Mouse (Mus musculus): ENCODE results near the gene Plekha4. TPM values are rescaled to one million over a fixed set of nuclear protein-coding genes. Genes with fewer than 3 reads are reported as not detected.

Plekha4 gene
- polyA plus RNA-seq, 1 experiment from 2014 or later = 2.2 TPM

DNA sequence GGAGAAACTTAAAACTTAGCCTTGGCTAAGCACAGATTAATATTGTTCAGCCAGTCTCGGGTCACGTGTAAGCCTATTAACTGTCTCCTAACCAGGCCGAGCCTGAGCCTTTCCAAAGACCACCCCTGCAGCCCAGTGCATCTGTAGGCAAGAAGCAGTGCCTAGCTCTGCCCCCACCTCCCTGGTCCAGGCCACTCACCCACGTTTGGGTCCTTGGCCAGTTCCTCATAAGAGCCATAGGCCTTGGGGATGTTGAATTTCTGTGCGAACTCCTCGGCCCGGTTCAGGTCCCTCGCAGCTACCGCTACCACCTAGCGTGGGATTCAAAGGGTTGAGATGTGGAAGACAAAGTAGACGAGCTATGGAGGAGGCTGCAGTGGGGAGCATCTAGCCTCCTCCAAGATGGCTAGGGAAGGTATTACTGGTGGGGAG is 38.3 kb upstream of the Plekha4 start:
- H3K27me3 ChIP-seq = no peaks in the 10 kb centered on the region
- no peak for ATAC-seq
- ChIA-PET POLR2A (interaction anchor here (0.6 to 0.9 kb wide), 2 partner anchors 10 kb away, joined by 3 read pairs; no protein-coding TSS in a partner anchor), CTCF (interaction anchor here (1.1 kb wide), 1 partner anchor 11 kb away, joined by 3 read pairs; no protein-coding TSS in a partner anchor)
- DNase-seq (ENCODE audit: low read depth, low spot score) = no peak
- TF ChIP-seq CTCF (IDR thresholded peaks at IDR 0.05) = no peak
- in situ Hi-C loops (cut with MboI; ENCODE audit: low pct_unique_long_range_greater_than_20kb) = no loop called here

DNA sequence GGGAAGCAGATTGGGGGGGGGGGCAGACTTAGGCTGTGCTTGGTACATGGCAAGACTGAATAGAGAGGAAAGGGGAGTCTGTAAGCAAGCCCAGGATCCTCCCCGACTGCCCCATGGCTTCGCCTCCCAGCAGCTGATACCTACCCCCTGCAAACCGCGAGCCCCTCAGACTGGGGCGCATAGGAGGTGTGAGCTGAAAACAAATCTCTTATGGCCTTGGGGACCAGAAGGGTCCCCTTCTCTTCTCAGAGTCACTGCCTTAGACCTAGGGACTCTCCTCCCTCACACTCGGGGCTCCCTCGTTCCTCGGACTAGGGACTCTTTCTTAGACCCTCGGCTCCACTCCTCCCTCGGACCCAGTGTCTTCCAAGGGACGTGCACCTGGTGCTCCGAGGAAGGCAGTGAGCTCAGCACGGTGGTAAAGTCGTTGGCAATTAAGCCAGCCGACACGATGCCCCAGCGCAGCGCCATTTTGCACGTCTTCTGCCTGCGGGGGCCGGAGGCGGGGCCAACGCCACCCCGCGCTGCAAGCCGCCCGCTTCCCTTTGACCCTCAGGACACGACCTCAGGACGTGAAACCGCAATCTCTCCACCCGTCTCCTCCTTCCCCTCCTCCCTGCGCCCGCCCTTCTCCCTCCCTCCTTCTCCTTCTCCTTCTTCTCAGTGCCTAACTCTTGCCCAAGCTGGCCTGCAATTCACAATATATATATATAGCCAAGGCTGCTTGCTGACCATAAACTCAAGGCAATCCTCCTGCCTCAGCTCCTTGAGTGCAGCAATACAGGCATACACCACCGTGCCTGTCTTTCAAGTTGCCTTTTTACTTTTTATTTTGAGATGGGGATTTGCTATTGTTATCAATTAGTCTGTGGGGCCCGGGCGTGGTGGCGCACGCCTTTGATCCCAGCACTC is 37.6 kb upstream of the Plekha4 start, which contains the start of gene Dhdh:
Gene Dhdh, minus strand, starts transcription at position 513 of the 912 bp plus-strand sequence.
- CTCF ChIA-PET = interaction anchor here (1.1 kb wide), 1 partner anchor 12 kb away, joined by 3 read pairs; no protein-coding TSS in a partner anchor
- POLR2A ChIA-PET = interaction anchor here (0.6 to 0.9 kb wide), 3 partner anchors 9 to 16 kb away, joined by 3 read pairs; no protein-coding TSS in a partner anchor
- ATAC-seq (no peak), DNase-seq (ENCODE audit: low read depth, low spot score) (no peak)
- in situ Hi-C loops (cut with MboI; ENCODE audit: low pct_unique_long_range_greater_than_20kb) = no loop called here
- TF ChIP-seq CTCF (IDR thresholded peaks at IDR 0.05) = no peak
- no peaks in the 10 kb centered on the region for H3K27me3 ChIP-seq

DNA sequence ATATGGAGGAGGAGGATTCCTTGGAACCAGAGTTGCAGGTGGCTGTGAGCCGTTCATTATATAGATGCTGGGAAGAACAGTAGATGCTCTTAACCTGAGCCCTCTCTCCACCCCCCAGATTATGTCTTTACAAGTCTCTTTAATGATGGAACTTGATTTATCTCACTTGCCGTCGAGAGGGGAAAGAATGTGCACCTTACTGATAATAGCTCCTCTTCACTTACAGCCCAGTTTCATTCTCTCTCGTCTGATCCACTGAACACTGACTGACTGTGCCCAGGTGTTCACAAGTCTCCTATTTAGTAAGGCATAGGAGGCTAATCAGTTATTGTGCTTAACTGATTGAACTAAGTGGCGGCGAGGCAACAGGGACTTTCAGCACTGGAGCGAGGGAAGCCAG is 36.6 kb upstream of the Plekha4 start:
- ChIA-PET CTCF (no interaction called here), POLR2A (no interaction called here)
- in situ Hi-C loops (cut with MboI; ENCODE audit: low pct_unique_long_range_greater_than_20kb) = no loop called here
- no peak for TF ChIP-seq CTCF (IDR thresholded peaks at IDR 0.05)
- DNase-seq (ENCODE audit: low read depth, low spot score) (no peak), ATAC-seq (no peak)
- no peaks in the 10 kb centered on the region for H3K27me3 ChIP-seq

DNA sequence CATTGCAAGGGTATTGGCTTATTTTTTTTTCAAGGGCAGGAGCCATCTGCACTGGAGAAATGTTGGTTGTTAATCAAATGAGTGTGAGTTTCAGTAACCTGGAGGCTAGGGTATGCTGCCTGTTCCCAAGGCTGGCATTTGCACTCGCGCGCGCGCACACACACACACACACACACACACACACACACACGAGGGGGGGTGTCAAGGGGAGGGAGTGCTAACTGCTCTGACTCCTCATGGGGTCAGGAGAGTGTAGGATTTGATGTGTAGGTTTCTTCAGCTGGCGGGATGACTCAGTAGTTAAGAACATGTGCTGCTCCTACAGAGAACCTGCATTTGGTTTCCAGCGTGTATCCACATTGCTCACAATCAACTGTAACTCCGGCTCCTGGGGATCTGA is 35.3 kb upstream of the Plekha4 start:
- POLR2A ChIA-PET = no interaction called here
- CTCF ChIA-PET = interaction anchor here (0.8 to 1.3 kb wide), 2 partner anchors 10 to 70 kb away, joined by 3 read pairs; partner anchors contain the start of gene Tulp2
- TF ChIP-seq CTCF (IDR thresholded peaks at IDR 0.05) = no peak

DNA sequence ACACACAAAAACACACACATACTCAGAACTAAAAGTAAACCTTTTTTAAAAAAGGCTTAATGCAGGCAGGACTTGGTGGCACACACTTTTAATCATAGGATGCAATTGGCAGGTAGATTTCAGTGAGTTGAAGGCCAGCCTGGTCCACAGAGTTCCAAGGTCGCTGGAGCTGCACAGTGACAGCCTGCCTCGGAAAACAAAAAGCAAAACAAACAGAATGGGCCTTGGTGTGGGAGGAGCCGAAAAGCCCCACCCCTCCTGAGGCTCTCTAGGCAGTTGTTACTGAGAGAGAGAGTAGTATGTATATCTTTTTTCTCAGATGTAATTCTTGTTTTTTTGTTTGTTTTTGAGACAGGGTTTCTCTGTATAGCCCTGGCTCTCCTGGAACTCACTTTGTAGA is 34.9 kb upstream of the Plekha4 start:
- H3K27me3 ChIP-seq = no peaks in the 10 kb centered on the region
- ATAC-seq (no peak), DNase-seq (ENCODE audit: low read depth, low spot score) (no peak)
- in situ Hi-C loops (cut with MboI; ENCODE audit: low pct_unique_long_range_greater_than_20kb) = no loop called here
- TF ChIP-seq CTCF (IDR thresholded peaks at IDR 0.05) = no peak
- POLR2A ChIA-PET = interaction anchor here (0.6 kb wide), 1 partner anchor 55 kb away, joined by 7 read pairs; no protein-coding TSS in a partner anchor
- CTCF ChIA-PET = interaction anchor here (0.8 to 1.3 kb wide), 2 partner anchors 10 to 70 kb away, joined by 3 read pairs; partner anchors contain the start of gene Tulp2

More for the DNA sequence above, 35.3 kb upstream of the Plekha4 start:
- ATAC-seq = no peak
- no peaks in the 10 kb centered on the region for H3K27me3 ChIP-seq
- no peak for DNase-seq (ENCODE audit: low read depth, low spot score)
- in situ Hi-C loops (cut with MboI; ENCODE audit: low pct_unique_long_range_greater_than_20kb) = no loop called here

DNA sequence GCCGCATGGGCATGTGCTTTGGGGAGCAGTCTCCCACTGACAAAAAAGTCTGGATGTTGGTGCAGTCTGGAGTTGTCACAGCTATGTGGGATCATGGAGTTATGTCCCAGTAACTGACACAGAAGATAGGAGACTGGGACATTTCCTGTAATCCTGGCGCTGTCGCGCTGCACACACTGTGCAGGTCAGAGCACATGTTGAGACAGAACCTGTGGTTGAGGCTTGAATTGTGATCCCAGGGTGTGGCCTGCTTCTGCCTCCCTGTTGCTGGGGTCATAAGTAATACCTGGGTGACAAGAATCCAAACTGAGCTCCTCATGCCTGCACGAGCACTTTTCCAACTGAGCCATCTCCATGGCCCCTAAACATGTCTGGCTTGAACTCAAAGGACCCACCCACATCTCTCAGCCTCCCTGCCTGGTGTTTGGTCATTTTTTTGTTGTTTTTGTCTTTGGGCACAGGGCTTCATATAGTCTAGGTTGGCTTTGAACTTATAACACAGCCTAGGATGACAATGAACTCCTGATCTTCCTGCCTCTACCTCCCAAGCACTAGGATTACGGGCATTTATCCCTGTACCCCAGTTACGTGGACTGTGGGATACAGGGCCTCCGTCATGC is 33.8 kb upstream of the Plekha4 start:
- DNase-seq (ENCODE audit: low read depth, low spot score) (no peak), ATAC-seq (no peak)
- ChIA-PET CTCF (interaction anchor here (0.9 to 1.4 kb wide), 2 partner anchors 16 kb away, joined by 3 to 4 read pairs; no protein-coding TSS in a partner anchor), POLR2A (no interaction called here)
- H3K27me3 ChIP-seq = no peaks in the 10 kb centered on the region
- in situ Hi-C loops (cut with MboI; ENCODE audit: low pct_unique_long_range_greater_than_20kb) = no loop called here
- no peak for TF ChIP-seq CTCF (IDR thresholded peaks at IDR 0.05)

DNA sequence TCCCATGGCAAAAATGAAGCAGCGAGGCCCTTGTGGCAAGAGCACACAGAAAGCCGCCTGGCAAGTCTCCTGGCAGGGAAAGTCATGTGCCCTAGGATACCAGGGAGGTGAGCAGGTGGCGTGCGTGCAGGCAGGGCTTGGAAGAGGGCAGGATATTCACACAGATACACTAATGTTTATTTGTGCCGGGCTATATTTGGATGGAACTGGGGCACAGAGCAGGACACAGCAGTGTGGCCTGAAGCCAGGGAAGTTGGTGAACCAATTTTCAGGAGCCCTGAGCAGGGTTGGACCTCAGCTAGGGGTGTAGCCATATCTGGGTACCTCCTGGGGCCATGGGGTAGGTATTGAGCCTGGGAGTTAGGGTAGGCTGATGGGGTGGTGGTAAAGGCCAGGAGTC is 33.2 kb upstream of the Plekha4 start:
- ChIA-PET POLR2A (interaction anchor here (0.6 kb wide), 1 partner anchor 30 kb away, joined by 3 read pairs; no protein-coding TSS in a partner anchor), CTCF (interaction anchor here (1.3 to 2.1 kb wide), 3 partner anchors 16 to 63 kb away, joined by 3 to 6 read pairs (median 4); no protein-coding TSS in a partner anchor)
- no peaks in the 10 kb centered on the region for H3K27me3 ChIP-seq
- in situ Hi-C loops (cut with MboI; ENCODE audit: low pct_unique_long_range_greater_than_20kb) = no loop called here
- TF ChIP-seq CTCF (IDR thresholded peaks at IDR 0.05) = no peak
- ATAC-seq (no peak), DNase-seq (ENCODE audit: low read depth, low spot score) (no peak)

DNA sequence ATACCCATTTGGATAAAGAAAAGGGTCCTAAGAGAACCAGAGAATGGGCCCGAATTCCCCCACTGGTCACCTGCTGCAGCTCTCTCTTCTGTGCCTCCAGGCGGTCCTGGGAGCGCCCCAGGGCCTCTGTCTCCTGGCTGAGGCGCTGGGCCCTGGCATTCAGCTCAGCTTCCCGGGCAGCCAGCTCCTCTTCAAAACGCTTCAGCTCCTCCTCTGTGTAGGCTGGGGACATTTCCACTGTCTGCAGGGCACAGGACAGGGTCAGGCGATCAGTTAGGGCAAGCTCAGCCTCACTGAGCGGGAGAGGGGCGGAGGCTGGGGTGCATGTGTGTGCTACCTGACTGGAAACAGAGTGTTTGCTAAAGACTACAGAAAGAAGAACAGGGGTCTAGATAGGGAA is 31.6 kb upstream of the Plekha4 start:
- ATAC-seq (no peak), DNase-seq (ENCODE audit: low read depth, low spot score) (no peak)
- POLR2A ChIA-PET = no interaction called here
- TF ChIP-seq CTCF (IDR thresholded peaks at IDR 0.05) = no peak
- CTCF ChIA-PET = interaction anchor here (1.1 to 2.1 kb wide), 3 partner anchors 17 to 24 kb away, joined by 3 to 6 read pairs (median 5); no protein-coding TSS in a partner anchor
- no peaks in the 10 kb centered on the region for H3K27me3 ChIP-seq
- in situ Hi-C loops (cut with MboI; ENCODE audit: low pct_unique_long_range_greater_than_20kb) = no loop called here

DNA sequence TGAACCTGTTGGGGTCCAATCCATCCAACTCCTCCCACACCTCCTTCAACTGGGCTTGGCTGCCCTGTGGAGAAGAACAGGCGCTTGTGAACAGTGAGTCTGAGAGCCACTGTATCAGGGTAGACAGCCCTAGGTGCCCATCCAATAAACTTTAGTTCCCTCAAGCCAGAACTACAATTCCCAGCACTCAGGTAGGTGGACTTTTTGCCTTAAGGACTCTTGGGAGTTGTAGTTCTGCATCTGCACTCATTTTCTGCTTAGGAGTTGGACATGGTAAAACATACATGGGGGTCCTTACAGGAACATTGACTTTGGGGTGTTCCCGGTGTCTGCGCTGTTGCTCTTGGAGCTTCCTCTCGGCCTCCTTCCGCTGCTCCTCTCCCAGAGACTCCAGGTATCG is 27.7 kb upstream of the Plekha4 start:
- in situ Hi-C loops (cut with MboI; ENCODE audit: low pct_unique_long_range_greater_than_20kb) = no loop called here
- TF ChIP-seq CTCF (IDR thresholded peaks at IDR 0.05) = no peak
- DNase-seq (ENCODE audit: low read depth, low spot score) = no peak
- CTCF ChIA-PET = no interaction called here
- ATAC-seq = no peak
- H3K27me3 ChIP-seq = no peaks in the 10 kb centered on the region
- POLR2A ChIA-PET = no interaction called here

DNA sequence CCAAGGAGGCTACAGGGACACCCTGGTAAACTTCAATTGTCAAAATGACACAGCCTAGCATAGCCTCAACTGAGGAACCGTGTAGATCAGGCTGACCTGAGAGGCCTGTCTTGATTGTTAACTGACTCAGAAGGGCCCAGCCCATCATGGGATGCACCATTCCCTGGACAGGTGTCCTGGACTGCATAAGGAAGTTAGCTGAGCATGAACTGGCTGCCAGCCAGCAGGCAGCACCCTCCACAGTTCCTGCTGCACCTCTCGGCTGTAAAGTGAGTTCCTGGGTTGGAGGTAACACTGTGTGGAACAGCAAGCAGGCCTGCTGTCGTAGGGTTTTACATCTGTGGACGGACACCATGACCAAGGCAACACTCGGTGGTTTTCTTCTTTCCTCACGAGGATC is 18.5 kb upstream of the Plekha4 start:
- DNase-seq (ENCODE audit: low read depth, low spot score) = no peak
- no peak for TF ChIP-seq CTCF (IDR thresholded peaks at IDR 0.05)
- ATAC-seq = no peak
- ChIA-PET POLR2A (interaction anchor here (0.6 kb wide), 1 partner anchor 197 kb away, joined by 3 read pairs; the partner anchor contains the start of gene Dbp), CTCF (no interaction called here)
- no peaks in the 10 kb centered on the region for H3K27me3 ChIP-seq
- in situ Hi-C loops (cut with MboI; ENCODE audit: low pct_unique_long_range_greater_than_20kb) = no loop called here

Data from Patski (cell line).